Mouse (Mus musculus): ENCODE data around the gene Aprt.

DNA sequence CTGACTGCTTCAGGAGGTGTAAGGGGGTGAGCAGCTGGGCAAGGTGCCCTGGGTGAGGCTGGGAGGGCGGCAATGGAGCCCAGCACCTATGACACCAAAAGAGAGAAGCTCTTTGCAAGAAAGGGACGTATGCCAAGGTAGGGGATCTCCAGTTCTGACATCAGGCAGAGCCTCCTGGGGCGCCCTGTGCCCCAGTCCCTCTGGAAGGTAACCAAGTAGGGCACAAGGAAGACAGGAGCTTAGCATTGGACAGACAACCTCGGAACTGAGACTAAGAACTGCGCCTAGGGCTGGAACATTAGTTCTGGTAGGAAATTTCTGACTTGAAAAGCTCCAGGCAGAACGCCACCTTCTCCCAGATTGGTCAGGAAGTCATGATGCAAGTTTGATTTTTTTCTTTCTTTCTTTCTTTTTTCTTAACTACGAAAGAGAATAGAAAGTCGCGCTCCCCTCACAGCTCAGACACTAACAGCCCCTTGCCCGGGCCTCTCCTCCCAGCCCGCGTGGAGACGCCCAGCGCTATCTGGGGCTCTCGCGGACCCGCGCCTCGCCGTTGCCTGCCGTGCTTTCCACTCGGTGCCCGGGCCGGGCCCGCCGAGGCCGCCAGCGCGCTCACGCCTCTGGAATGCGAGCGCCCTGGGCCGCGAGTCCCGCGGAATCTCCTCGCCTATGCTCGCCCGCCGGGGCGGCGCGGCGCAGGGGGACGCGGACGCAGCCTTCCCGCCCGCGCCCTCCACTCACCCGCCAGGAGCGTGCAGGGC, 26.3 kb downstream of the Aprt start:
- no peak for TF ChIP-seq MAX (IDR thresholded peaks at IDR 0.05; ENCODE audit: low read depth)
- TF ChIP-seq POLR2A (IDR thresholded peaks at IDR 0.05; ENCODE audit: insufficient read length, low read depth), result no peak
- no peak for TF ChIP-seq E2F4 (IDR thresholded peaks at IDR 0.05; ENCODE audit: insufficient read depth)
- no peak for TF ChIP-seq POLR2AphosphoS2 (IDR thresholded peaks at IDR 0.05; ENCODE audit: insufficient read length, low read depth)
- TF ChIP-seq TCF12 (IDR thresholded peaks at IDR 0.05; ENCODE audit: insufficient read depth, poor library complexity, severe bottlenecking), result no peak
- TF ChIP-seq TCF3 (IDR thresholded peaks at IDR 0.05; ENCODE audit: insufficient read length, low read depth), result no peak

All from myocyte (in vitro differentiated cells).